Mouse (Mus musculus) kidney, adult 8-10 months (tissue): ENCODE results near the gene Oip5.
"Not testable (repeated sequence)": the region's sequence is repeated elsewhere in the genome, so short reads cannot be mapped to it uniquely, and the experiment has no call there.

Source experiments
- DNase-seq, 2 experiments: peaks; one replicate each; pipeline ENCODE4 v3.0.0; 2022

Oip5 gene

DNA sequence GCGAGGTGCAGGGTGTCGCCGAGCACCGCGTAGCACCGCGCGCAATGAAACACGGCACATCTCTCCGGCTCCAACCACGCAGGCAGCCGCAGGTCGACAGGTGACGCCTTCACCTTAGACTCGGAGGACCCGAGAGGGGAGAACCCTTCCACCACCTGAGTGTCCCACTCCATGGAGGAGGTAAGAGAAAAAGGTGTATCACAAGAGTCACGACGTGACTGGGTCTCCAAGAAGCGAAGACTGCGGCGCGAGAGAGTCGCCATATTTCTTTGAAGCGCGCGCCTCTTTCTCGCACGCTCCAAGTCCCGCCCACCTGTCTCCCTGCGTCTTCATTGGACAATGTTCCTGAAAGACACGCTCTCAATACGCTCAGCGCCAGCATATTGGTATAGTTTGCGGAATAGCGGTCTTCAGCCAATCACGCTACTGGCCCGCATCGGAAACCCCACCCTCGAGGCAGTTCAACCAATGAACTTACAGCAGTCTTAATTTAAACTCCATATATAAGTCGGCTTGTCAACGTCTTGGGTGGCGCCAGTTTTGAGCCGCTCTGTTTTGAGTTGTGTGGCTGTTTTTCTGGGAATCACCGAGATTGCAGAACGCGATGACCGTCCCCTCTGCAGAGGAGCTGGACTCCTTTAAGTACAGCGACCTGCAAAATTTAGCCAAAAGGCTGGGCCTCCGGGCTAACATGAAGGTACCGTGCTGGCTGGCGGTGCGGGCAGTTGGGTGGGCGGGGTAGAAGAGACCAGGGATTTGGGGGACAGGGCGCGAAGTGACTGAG is at the start of gene Oip5, which contains the start of gene Nusap1:
Gene Oip5, minus strand, starts transcription at position 271 of the 784 bp plus-strand sequence.
Gene Nusap1, plus strand, starts transcription at position 100 of the 784 bp plus-strand sequence.
- peak; percentile 93 to 94 for DNase-seq

GRCm38 (mm10) chr2:119665744-119666143 is 47.5 kb upstream of the Oip5 start:
- DNase-seq: not testable (repeated sequence)

GRCm38 (mm10) chr2:119662220-119663182 is 44.2 kb upstream of the Oip5 start, which contains the start of gene Ndufaf1:
Gene Ndufaf1, minus strand, starts transcription at chr2:119662827.
- peak; percentile 70 to 89 for DNase-seq

DNA sequence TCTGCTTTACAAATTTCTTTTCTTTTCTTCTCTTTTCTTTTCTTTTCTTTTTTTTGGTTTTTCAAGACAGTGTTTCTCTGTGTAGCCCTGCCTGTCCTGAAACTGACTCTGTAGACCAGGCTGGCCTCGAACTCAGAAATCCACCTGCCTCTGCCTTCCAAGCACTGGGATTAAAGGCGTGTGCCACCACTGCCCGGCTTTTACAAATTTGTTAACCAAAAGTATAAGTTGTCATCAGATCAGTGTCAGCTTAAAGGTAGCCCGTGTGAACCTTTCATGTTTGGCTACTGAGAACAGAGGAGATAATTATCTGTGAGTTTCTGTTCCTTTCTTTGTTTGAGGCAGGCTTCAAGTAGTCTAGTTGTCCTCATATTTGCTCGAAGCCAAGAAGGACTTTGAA is 26.0 kb upstream of the Oip5 start:
- DNase-seq: no peak

GRCm38 (mm10) chr2:119641214-119641912 is 23.1 kb upstream of the Oip5 start:
- DNase-seq: no peak

GRCm38 (mm10) chr2:119636781-119637180 is 18.5 kb upstream of the Oip5 start:
- DNase-seq: no peak

DNA sequence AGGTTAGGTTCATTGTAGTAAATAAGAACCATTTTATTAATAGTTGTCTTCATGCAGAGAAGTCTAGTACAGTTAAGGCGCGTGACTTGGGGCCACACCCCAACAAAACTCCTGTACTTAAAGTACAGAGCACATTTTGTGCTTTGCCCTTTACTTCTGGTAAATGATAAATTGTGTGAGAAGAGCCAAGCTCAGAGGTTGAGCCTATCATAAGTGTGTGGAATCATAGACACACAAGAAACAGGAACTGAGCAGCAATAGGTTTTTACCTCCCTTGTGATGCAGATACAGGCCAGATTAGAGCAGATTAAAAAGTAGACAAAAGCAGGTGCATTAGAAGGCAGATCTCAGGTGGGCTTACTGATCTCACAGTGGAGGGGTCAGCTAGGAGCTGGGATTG is 3.0 kb upstream of the Oip5 start:
- peak in 1 of 2 experiments; percentile 39 for DNase-seq

DNA sequence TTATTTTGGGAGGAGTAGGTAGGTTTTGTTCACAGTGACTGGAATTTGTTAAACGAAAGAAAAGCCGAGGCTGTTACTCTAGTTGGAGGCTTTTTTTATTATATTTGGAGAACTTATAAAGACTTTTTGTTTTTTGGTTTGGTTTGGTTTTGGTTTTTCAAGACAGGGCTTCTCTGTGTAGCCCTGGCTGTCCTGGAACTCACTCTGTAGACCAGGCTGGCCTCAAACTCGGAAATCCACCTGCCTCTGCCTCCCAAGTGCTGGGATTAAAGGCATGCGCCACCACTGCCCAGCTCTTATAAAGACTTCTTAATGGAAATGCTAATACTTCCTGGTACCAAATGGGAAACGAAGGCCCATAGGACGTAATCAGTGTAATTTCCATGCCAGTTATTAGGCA is 733 bp upstream of the Oip5 start:
- not testable (repeated sequence) for DNase-seq

DNA sequence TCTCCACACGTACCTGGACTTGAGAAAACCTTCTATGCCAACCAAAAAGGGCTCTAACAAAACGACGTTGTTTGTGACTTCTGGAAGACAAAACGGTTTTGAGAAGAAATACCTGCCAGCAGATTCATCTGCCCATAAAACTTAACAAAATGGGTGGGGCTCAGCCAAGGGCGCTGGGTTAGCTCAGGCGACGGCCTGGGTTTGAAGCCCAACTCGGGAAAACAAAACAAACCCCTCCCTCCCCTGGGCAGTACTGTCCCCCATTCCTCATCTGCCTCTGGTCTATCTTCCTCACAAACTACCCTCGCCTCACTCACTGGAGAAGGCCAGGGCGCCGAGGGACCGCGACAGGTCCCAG is 449 bp downstream of the Oip5 start:
- DNase-seq: no peak

DNA sequence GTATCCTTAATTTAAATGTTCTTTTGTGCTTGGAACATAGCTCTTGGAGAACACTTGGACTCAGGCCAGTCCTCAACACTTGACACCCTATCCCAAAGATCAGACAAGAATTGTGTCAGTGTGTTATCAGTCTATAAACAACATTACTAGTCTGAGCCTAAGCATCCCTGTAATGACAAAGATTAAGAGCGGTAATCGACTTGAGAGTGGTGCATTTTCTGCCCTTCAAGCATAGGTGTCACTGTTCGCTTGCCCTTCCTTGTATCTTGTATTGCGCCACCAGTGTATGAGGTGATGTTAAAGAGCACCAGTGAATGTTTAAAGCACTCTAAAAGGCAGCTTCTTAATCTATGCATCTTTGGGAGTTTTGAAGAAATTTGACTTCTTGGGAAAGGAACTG is 11.2 kb downstream of the Oip5 start:
- no peak for DNase-seq

DNA sequence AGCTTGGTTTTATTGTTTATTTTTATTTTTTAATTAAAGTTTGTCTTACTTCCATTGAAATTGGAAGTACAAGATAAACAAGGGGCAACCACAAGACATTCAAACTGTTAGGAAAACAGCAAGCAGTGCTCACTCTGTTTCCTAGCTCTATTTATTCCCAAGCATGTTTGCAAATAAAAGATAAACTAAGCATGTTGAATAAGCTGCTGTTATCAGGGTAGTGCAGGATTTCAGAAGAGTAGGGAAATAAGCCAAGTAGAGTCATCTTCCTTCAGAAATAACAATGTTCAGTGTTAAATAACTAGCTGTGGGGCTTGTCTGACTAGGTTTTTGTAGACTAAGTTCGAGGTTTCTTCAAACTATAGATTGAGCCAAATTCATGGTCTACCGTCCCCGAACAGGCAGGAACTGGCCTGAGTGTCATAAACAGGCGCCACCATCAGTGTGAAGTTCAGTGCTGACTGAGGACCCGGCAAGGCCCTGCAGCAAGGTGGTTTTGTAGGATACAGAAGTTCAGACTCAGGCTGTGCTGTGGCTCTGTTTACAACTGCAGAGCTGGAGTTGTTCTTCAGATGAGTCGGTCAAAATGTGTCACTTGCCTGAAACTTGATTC is 12.8 kb downstream of the Oip5 start:
- DNase-seq: no peak

DNA sequence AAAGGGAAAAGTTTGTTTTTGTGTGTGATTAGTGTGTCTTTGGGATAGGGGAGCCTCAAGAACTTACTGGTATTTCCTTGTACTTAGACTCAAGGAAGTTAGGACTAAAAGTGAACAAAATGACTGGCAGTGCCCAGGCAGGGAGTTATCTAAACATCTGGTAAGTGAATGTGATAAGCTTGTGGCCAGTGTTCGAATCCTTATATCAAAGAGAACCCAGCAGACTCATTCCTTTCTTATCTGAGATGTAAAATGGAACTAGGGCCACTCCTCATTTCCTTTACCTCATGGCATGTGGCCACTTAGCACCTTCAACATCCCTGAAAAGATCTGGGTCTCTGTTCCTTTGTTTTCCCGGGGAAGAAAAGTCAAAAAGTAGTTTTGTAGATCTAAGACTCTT is 14.4 kb downstream of the Oip5 start:
- no peak for DNase-seq

GRCm38 (mm10) chr2:119602488-119602887 is 15.8 kb downstream of the Oip5 start:
- no peak for DNase-seq

DNA sequence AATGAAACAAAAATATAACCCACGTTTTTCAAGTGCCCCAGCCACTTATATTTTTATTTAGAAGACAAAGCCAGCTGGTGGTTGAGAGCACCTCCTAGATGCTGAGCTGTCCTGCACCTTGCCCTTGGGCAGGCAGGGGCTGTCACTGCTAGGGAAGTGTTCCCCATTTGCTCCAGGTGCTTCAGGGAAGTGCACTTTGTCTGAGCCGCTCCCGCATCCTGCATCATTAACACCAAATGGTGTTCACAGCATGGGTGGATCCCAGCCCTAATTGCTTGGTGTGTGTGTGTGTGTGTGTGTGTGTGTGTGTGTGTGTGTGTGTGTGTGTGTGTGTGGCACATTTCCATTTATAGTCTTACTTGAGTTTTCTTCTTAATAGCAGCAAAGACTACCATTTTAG is 16.7 kb downstream of the Oip5 start:
- not testable (repeated sequence) for DNase-seq

DNA sequence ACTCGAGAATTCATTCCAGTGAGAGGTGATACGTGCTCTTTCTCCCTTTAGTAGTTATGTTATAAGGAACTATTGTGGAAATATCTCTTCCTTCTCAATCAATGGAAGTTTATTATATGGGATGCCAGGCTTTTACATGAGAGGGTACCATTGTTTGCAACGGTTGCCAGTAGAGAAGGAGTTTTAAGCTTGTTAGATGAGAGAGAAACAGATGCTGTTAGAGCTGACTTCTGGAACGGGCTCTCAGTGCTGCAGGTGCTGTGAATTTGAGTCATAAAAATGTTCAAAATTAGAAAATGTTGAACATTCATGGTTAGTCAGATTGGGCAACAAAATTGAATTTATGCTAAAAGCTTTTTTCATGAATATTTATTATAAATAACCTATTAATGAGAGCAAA is 17.2 kb downstream of the Oip5 start:
- DNase-seq: no peak

DNA sequence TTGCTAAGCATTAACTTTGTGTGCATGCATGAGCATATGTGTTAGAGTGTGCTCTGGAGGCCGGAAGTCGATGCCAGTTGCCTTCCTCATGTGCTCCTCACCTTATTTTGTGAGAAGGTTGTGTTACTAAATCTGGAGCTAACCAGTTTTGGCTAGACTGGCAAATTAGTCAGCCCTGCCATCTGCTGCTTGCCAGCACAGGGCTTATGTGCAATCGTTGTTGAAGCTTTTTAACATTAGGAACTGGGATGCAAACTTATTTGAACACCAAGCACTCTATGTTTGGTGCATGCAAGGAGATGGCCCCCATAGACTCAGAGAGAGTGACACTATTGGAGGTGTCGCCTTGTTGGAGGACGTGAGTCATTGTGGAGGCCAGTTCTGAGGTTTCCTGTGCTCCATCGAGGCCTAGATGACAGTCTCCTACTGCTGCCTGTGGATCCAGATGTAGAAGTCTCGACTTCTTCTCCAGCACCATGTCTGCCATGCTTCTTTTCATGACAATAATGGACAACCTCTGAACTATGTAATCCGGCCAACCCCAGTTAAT is 21.4 kb downstream of the Oip5 start:
- DNase-seq: peak in 1 of 2 experiments; percentile 17

DNA sequence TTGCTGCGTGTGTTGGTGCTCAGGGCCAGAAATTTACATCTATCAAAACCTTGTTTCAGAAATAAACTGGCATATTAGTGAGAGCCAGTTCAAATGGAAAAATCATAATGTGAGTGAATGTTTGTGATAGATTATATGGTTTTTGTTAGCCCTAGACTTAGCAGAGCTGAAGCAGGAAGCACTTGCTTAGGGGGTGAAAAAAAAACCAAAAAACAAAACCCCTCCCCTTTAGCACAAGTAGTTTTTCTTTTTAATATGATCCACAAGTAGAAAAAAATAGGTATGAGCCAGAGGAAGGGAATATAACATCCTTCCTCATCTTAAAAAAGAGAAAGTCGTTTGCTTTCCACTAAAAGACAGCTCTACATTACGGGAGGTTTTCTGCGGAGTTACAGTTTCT is 23.0 kb downstream of the Oip5 start:
- DNase-seq: no peak

GRCm38 (mm10) chr2:119594113-119594981 is 23.9 kb downstream of the Oip5 start:
- peak; percentile 97 to 98 for DNase-seq

DNA sequence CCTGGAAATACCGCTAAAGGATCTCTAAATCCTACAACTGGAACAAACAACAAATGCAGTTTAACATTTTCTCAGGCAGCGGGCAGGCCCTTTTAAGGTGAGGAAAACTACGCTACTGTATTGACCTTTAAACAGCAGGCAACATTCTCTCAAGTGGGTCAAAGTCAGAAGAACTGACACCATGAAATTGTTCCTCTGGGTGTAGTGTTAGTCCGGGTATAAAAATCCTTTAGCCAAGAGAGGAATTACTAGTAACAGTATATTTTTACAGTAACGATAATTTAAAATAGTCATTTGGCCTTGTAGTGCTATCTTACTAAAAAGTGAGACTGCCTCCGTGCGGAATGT is 24.5 kb downstream of the Oip5 start:
- peak in 1 of 2 experiments; percentile 25 for DNase-seq

GRCm38 (mm10) chr2:119591247-119591646 is 27.0 kb downstream of the Oip5 start:
- no peak for DNase-seq

DNA sequence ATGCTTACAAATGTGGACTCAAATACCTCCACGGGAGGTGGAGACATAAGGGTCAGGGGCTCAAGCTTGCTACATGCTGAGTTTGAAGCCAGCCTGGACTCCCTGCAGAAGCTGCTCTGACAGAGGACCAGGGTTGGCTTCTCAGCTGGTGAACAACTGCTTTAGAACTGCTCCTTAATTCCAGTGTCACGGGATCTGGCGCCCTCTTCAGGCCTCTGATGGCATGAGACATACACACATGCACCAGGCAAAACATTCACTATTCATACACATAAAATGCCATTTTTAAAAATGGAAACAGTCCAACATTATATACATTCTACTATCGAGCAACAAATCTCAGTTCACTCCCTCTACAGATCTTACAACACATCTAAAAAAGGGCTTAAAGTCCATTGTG is 30.9 kb downstream of the Oip5 start:
- DNase-seq: peak; percentile 49 to 85
